Mouse (Mus musculus): ENCODE results near the gene Tmco3. TPM values are rescaled to one million over a fixed set of nuclear protein-coding genes. Genes with fewer than 3 reads are reported as not detected.

Gene Tmco3
- polyA plus RNA-seq, 1 experiment from 2014 or later, result 41.3 TPM

DNA sequence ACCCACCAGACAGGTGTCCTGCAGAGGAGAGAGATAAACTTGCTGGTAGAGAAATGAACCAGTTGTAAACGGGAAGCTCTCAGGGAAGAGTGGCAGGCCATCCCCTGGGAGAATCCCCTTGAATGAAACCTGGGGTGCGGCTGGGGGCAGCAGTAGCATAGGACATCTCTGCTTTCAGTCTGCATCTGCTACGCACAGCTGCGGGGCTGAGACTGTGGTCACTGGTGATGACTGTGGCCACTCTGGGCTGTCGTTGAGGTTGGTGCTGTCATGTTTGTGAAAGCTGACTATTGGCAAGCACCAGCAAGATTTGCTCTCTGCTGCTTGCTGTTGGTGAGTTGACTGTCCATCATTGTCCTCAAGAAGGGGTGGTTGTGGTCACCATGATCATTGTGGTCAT is 63.6 kb downstream of the Tmco3 start:
- no peak for ATAC-seq (ENCODE audit: low read depth)
- Histone ChIP-seq H3K27me3 (ENCODE audit: control insufficient read depth, insufficient read depth, low read depth, low read length) (no peaks in the 10 kb centered on the region), H3K4me3 (ENCODE audit: low read length) (no peak overlapping the region), H3K27ac (ENCODE audit: low read length) (no peak overlapping the region), H3K9ac (ENCODE audit: low read length) (no peak overlapping the region), H3K36me3 (ENCODE audit: control insufficient read depth, insufficient read depth, low read length) (peaks cover 62% of the 10 kb centered on the region), H3K9me3 (ENCODE audit: control insufficient read depth, low read length) (no peaks in the 10 kb centered on the region), H3K4me2 (ENCODE audit: low read depth, low read length) (no peak overlapping the region), H3K4me1 (replicated peaks; ENCODE audit: control insufficient read depth, insufficient read depth, low read length) (no peaks in the 10 kb centered on the region)
- 76% methylated on average over 5 of the region's 5 CpGs for WGBS

DNA sequence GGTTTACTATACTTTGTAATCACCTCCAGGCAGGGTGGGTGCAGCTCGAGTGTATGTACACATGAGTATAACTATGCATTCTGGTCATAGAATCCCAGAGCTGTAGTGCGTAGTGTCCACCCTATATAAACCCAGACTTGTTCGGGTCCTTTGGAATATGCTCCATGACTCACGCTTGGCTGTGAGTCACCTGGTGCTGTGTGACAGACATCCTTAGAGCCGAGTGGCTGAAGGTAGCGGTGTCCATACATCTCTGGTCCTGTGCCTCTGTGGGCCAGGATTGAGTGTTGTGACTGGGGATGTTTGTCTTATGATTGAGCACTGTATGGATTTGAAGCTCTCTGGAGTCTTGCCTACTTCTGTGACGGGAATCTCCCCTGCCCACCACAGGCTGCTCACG is 64.6 kb downstream of the Tmco3 start:
- H3K9me3 ChIP-seq (ENCODE audit: control insufficient read depth, low read length), result no peaks in the 10 kb centered on the region
- no peak for ATAC-seq (ENCODE audit: low read depth)
- peaks cover 63% of the 10 kb centered on the region for H3K36me3 ChIP-seq (ENCODE audit: control insufficient read depth, insufficient read depth, low read length)
- H3K9ac ChIP-seq (ENCODE audit: low read length), result no peak overlapping the region
- 84% methylated on average over 8 of the region's 8 CpGs for WGBS
- no peaks in the 10 kb centered on the region for H3K27me3 ChIP-seq (ENCODE audit: control insufficient read depth, insufficient read depth, low read depth, low read length)
- H3K4me3 ChIP-seq (ENCODE audit: low read length), result no peak overlapping the region
- no peaks in the 10 kb centered on the region for H3K4me1 ChIP-seq (replicated peaks; ENCODE audit: control insufficient read depth, insufficient read depth, low read length)
- no peak overlapping the region for H3K27ac ChIP-seq (ENCODE audit: low read length)
- no peak overlapping the region for H3K4me2 ChIP-seq (ENCODE audit: low read depth, low read length)

DNA sequence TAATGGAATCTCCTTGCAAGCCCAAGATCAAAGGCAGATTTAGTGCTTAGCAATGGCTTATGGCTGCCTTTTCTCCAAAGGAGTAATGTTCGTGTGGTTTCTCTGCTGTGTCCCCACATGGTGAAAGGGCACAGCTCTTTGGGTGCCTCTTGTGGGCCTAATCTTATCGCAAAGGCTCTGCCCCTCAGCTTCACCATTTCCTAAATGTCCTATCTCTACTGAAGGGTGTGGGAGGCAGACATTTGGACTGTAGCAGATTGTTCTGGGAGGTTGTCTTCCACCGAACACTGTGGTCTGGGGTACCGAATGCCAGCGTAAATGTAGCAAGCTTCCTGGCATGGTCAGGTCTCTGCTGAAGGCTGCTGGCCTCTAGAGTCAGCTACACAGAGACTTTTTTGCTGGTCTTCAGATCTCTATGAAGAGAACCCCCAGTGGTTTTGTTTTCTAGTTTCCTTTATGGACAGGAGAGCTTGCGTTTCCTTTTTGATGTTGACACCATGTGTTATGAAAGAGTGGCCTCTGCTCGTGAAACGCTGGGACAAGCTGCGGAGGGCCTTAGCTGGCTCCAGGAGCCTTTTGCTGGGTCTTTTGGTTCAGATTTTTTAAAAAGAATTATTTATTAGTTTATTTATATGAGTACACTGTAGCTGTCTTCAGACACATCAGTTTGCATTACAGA is 65.3 kb downstream of the Tmco3 start:
- no peak overlapping the region for H3K4me2 ChIP-seq (ENCODE audit: low read depth, low read length)
- no peaks in the 10 kb centered on the region for H3K9me3 ChIP-seq (ENCODE audit: control insufficient read depth, low read length)
- WGBS, result 81% methylated on average over 9 of the region's 9 CpGs
- no peak overlapping the region for H3K4me3 ChIP-seq (ENCODE audit: low read length)
- peaks cover 63% of the 10 kb centered on the region for H3K36me3 ChIP-seq (ENCODE audit: control insufficient read depth, insufficient read depth, low read length)
- no peak for ATAC-seq (ENCODE audit: low read depth)
- H3K9ac ChIP-seq (ENCODE audit: low read length), result no peak overlapping the region
- H3K27me3 ChIP-seq (ENCODE audit: control insufficient read depth, insufficient read depth, low read depth, low read length), result no peaks in the 10 kb centered on the region
- H3K4me1 ChIP-seq (replicated peaks; ENCODE audit: control insufficient read depth, insufficient read depth, low read length), result no peaks in the 10 kb centered on the region
- no peak overlapping the region for H3K27ac ChIP-seq (ENCODE audit: low read length)

DNA sequence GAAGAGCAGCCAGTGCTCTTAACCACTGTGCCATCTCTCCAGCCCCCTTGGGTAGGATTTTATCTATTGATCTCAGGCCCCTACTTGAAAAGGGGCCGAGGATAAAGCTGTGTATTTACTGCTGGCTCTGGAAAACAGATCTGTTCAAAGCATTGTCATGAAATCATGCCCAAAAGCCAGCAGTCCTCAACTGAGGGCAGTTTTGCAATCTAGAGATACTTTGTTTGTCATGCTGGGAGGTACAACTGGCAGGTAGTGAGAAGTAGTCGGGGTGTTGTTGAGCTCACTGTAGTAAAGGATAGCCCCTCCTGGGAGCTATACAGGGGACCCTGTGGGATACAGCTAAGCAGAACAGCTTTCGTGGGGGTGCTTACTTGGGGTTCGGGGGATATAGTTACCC is 65.9 kb downstream of the Tmco3 start:
- H3K27ac ChIP-seq (ENCODE audit: low read length), result no peak overlapping the region
- WGBS, result 79% methylated on average over 4 of the region's 4 CpGs
- peaks cover 64% of the 10 kb centered on the region for H3K36me3 ChIP-seq (ENCODE audit: control insufficient read depth, insufficient read depth, low read length)

DNA sequence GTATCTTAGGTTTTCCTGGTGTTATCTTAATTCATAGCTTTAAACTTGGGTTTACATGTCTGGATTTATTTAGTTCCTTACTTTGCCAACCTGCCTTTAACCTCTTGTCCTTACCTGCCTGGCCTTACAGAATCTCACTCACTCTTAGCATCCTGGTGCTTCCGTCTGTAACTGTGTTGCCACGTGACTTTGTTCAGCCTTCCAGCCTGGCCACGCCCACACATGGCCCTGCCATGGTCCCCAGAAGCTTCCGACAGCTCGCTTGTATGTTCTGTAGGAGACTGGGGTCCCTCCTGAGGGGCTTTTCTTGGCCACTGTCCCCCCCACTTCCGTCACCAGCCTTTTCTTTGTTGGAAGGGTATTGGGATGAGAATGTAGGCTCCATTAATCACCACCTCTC is 68.2 kb downstream of the Tmco3 start:
- peaks cover 69% of the 10 kb centered on the region for H3K36me3 ChIP-seq (ENCODE audit: control insufficient read depth, insufficient read depth, low read length)
- no peaks in the 10 kb centered on the region for H3K27me3 ChIP-seq (ENCODE audit: control insufficient read depth, insufficient read depth, low read depth, low read length)
- no peak overlapping the region for H3K4me2 ChIP-seq (ENCODE audit: low read depth, low read length)
- no peak overlapping the region for H3K27ac ChIP-seq (ENCODE audit: low read length)
- H3K4me3 ChIP-seq (ENCODE audit: low read length), result no peak overlapping the region
- no peaks in the 10 kb centered on the region for H3K9me3 ChIP-seq (ENCODE audit: control insufficient read depth, low read length)
- H3K4me1 ChIP-seq (replicated peaks; ENCODE audit: control insufficient read depth, insufficient read depth, low read length), result no peaks in the 10 kb centered on the region
- 74% methylated on average over 6 of the region's 6 CpGs for WGBS
- H3K9ac ChIP-seq (ENCODE audit: low read length), result no peak overlapping the region
- no peak for ATAC-seq (ENCODE audit: low read depth)

More for the DNA sequence above, 65.9 kb downstream of the Tmco3 start:
- H3K4me3 ChIP-seq (ENCODE audit: low read length), result no peak overlapping the region
- H3K9me3 ChIP-seq (ENCODE audit: control insufficient read depth, low read length), result no peaks in the 10 kb centered on the region
- no peaks in the 10 kb centered on the region for H3K27me3 ChIP-seq (ENCODE audit: control insufficient read depth, insufficient read depth, low read depth, low read length)
- H3K4me2 ChIP-seq (ENCODE audit: low read depth, low read length), result no peak overlapping the region
- H3K4me1 ChIP-seq (replicated peaks; ENCODE audit: control insufficient read depth, insufficient read depth, low read length), result no peaks in the 10 kb centered on the region
- no peak for ATAC-seq (ENCODE audit: low read depth)
- H3K9ac ChIP-seq (ENCODE audit: low read length), result no peak overlapping the region

DNA sequence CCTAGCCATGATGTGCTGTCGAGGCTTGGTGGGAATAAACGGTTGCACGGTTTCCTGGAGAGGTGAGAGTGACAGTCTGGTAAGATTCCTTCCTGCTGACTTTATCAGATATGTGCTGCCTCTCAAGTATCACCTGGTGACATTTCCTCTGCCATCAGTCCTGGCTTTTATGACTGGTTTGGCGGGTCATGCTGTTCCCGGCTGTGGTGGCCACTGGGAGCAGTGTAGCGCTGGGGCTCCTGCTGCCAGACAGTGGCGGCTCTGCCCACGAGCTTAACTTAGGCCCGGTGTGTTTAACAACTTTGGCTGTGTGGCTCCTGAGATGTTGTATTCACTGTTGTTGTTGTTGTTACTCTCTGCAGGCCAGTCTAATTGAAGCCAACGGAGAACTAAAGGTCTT is 68.7 kb downstream of the Tmco3 start:
- H3K4me2 ChIP-seq (ENCODE audit: low read depth, low read length), result no peak overlapping the region
- H3K4me3 ChIP-seq (ENCODE audit: low read length), result no peak overlapping the region
- no peaks in the 10 kb centered on the region for H3K27me3 ChIP-seq (ENCODE audit: control insufficient read depth, insufficient read depth, low read depth, low read length)
- H3K36me3 ChIP-seq (ENCODE audit: control insufficient read depth, insufficient read depth, low read length), result peaks cover 74% of the 10 kb centered on the region
- no peak overlapping the region for H3K27ac ChIP-seq (ENCODE audit: low read length)
- H3K9ac ChIP-seq (ENCODE audit: low read length), result no peak overlapping the region
- WGBS, result 58% methylated on average over 10 of the region's 10 CpGs
- H3K4me1 ChIP-seq (replicated peaks; ENCODE audit: control insufficient read depth, insufficient read depth, low read length), result no peaks in the 10 kb centered on the region
- ATAC-seq (ENCODE audit: low read depth), result no peak
- H3K9me3 ChIP-seq (ENCODE audit: control insufficient read depth, low read length), result 0 out of 2 replicates have a peak, but pooled peaks cover 1% of the 10 kb centered on the region

DNA sequence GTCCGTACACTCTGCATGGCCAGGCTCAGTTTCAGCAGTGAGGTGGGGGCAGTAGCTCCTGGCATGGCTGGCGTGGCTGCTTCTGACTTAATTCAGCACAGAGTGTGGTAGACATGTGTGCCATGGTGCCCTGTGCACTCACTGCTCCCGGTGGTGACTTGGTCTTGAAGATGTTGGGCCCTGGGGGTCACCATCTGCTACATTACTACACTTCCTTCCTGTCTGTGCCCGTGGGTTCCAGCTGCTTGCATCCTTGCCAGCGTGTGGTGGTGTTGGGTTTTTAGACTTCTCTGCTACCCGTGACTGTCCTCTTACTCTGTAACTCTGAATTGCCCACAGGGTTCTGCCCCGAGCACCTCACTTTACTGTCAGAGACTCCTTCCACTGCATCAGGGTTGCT is 72.2 kb downstream of the Tmco3 start:
- ATAC-seq (ENCODE audit: low read depth), result no peak
- 86% methylated on average over 7 of the region's 7 CpGs for WGBS
- Histone ChIP-seq H3K4me2 (ENCODE audit: low read depth, low read length) (no peak overlapping the region), H3K27me3 (ENCODE audit: control insufficient read depth, insufficient read depth, low read depth, low read length) (no peaks in the 10 kb centered on the region), H3K4me1 (replicated peaks; ENCODE audit: control insufficient read depth, insufficient read depth, low read length) (no peaks in the 10 kb centered on the region), H3K9ac (ENCODE audit: low read length) (no peak overlapping the region), H3K4me3 (ENCODE audit: low read length) (no peak overlapping the region), H3K9me3 (ENCODE audit: control insufficient read depth, low read length) (0 out of 2 replicates have a peak, but pooled peaks cover 2% of the 10 kb centered on the region), H3K27ac (ENCODE audit: low read length) (no peak overlapping the region), H3K36me3 (ENCODE audit: control insufficient read depth, insufficient read depth, low read length) (peaks cover 80% of the 10 kb centered on the region)

DNA sequence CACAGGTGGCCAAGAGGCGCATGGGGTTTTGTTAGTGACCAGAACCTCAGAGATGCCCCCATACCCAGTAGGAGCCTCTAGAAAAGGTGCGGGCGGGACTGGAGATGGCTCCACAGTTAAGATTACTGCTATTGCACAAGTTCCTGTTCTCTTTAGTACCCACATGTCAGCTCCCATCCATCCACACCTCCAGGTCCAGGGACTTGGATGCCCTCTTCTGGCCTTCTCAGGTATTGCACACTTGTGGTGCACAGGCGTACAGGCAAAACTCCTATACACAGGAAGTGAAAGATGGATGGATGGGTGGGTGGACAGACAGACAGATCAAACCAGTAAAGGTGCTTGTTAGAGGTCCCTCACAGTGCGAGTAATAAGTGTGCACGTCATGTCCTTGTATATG is 73.9 kb downstream of the Tmco3 start:
- Histone ChIP-seq H3K27ac (ENCODE audit: low read length) (no peak overlapping the region), H3K4me3 (ENCODE audit: low read length) (no peak overlapping the region), H3K4me2 (ENCODE audit: low read depth, low read length) (no peak overlapping the region), H3K9ac (ENCODE audit: low read length) (no peak overlapping the region), H3K36me3 (ENCODE audit: control insufficient read depth, insufficient read depth, low read length) (peaks cover 79% of the 10 kb centered on the region), H3K9me3 (ENCODE audit: control insufficient read depth, low read length) (0 out of 2 replicates have a peak, but pooled peaks cover 2% of the 10 kb centered on the region), H3K27me3 (ENCODE audit: control insufficient read depth, insufficient read depth, low read depth, low read length) (no peaks in the 10 kb centered on the region), H3K4me1 (replicated peaks; ENCODE audit: control insufficient read depth, insufficient read depth, low read length) (no peaks in the 10 kb centered on the region)
- WGBS, result 94% methylated on average over 6 of the region's 6 CpGs
- no peak for ATAC-seq (ENCODE audit: low read depth)
